Mouse (Mus musculus) 416B (cell line): ENCODE measurements around the gene Palm3.
A peak's percentile ranks its signal among the peaks of the same experiment; 100 is the strongest.
"Not testable (repeated sequence)": the region's sequence is repeated elsewhere in the genome, so short reads cannot be mapped to it uniquely, and the experiment has no call there.

ENCODE experiments used
- DNase-seq: peaks from one replicate; pipeline ENCODE4 v3.0.0; 2011; ENCODE audit warnings: low read depth

Palm3 gene

GRCm38 (mm10) chr8:83997511-83998141 is 23.6 kb upstream of the Palm3 start, which contains the start of gene Samd1:
Gene Samd1, plus strand, starts transcription at chr8:83997672.
- DNase-seq, result peak; percentile 32

GRCm38 (mm10) chr8:83998231-83999056 is 22.8 kb upstream of the Palm3 start:
- peak; percentile 79 for DNase-seq

- DNase-seq, result no peak
These were observed 22.1 kb upstream of the Palm3 start for GRCm38 (mm10) chr8:83999057-83999705.

GRCm38 (mm10) chr8:83999825-84000224 is 21.4 kb upstream of the Palm3 start:
- no peak for DNase-seq

- no peak for DNase-seq
These were observed 19.8 kb upstream of the Palm3 start, which contains the start of gene 1700067K01Rik for GRCm38 (mm10) chr8:84001281-84002000. Gene 1700067K01Rik, plus strand, starts transcription at chr8:84001502.

- no peak for DNase-seq
These were observed 18.2 kb upstream of the Palm3 start for GRCm38 (mm10) chr8:84002957-84003611.

GRCm38 (mm10) chr8:84003612-84004246 is 17.5 kb upstream of the Palm3 start:
- DNase-seq, result peak; percentile 33

GRCm38 (mm10) chr8:84004533-84005201 is 16.6 kb upstream of the Palm3 start:
- DNase-seq, result peak; percentile 99

- DNase-seq, result not testable (repeated sequence)
These were observed 15.8 kb upstream of the Palm3 start for GRCm38 (mm10) chr8:84005502-84005901.

GRCm38 (mm10) chr8:84008362-84008761 is 12.9 kb upstream of the Palm3 start:
- peak; percentile 42 for DNase-seq

GRCm38 (mm10) chr8:84009876-84010275 is 11.4 kb upstream of the Palm3 start:
- DNase-seq, result peak; percentile 73

GRCm38 (mm10) chr8:84010625-84011611 is 10.4 kb upstream of the Palm3 start:
- no peak for DNase-seq

- no peak for DNase-seq
These were observed 9.4 kb upstream of the Palm3 start, which contains the start of gene 2210011C24Rik for GRCm38 (mm10) chr8:84011705-84012498. Gene 2210011C24Rik, minus strand, starts transcription at chr8:84012171.

- no peak for DNase-seq
These were observed 8.6 kb upstream of the Palm3 start for GRCm38 (mm10) chr8:84012499-84013165.

GRCm38 (mm10) chr8:84015833-84016232 is 5.4 kb upstream of the Palm3 start:
- no peak for DNase-seq

- DNase-seq, result no peak
These were observed 1.5 kb upstream of the Palm3 start for GRCm38 (mm10) chr8:84019738-84020137.

- DNase-seq, result no peak
These were observed 298 bp downstream of the Palm3 start for GRCm38 (mm10) chr8:84021569-84021968.

- DNase-seq, result peak; percentile 48
These were observed 1.8 kb downstream of the Palm3 start for GRCm38 (mm10) chr8:84023085-84023484.
